Comparison of ENCODE assay signal across 22 mouse cellular contexts in the genomic region with DNA sequence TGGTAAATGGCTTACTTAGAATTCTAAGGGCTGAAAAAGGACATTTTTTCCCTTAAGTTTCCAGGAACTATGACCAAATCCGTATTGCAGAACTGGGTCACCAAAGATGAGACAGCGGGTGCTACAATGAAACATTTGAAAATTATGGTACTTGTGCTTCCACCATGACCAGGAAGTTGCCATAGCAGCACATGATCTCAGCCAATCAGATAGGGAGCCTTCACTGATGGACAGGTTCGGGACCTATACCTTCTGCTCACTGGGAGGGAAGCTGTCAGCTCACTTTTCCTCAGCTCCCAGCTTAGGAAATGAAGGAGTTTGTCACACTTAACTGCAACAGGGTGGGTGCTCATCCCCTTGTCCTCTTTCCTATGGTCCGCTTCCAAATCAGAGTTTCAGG. TPM values are rescaled to one million over a fixed set of nuclear protein-coding genes. Genes with fewer than 3 reads are reported as not detected.
DNase-seq lines count a peak whose midpoint lies in the region; ATAC-seq and TF ChIP-seq lines count a peak whose summit lies in the region.
"Had no signal": no experiment of that assay in that cellular context is flagged by ENCODE, and none has a peak within 500 bp of the region (broad histone marks: within the 10 kb centered on the region; RNA-seq: fewer than 3 reads in every experiment).

No protein-coding gene starts in this region.

- no peak overlapping the region for H3K9ac ChIP-seq in forebrain, postnatal 0 days
- H3K9ac ChIP-seq in forebrain, embryonic 14.5 days (ENCODE audit: low read length) = no peak overlapping the region
- H3K9ac ChIP-seq in stomach, postnatal 0 days (ENCODE audit: low read length) = no peak overlapping the region
- H3K9ac ChIP-seq: forebrain, embryonic 13.5 days; hindbrain, embryonic 12.5 days; hindbrain, embryonic 15.5 days had no signal

- H3K27ac ChIP-seq in forebrain, postnatal 0 days (ENCODE audit: low read depth, low read length) = no peak overlapping the region
- no peak overlapping the region for H3K27ac ChIP-seq in forebrain, embryonic 14.5 days (ENCODE audit: low read depth, low read length)
- H3K27ac ChIP-seq in stomach, postnatal 0 days (replicated peaks) = no peak overlapping the region
- H3K27ac ChIP-seq: forebrain, embryonic 10.5 days; forebrain, embryonic 13.5 days; gastrocnemius, adult 2 months; hindbrain, embryonic 12.5 days; hindbrain, embryonic 15.5 days had no signal

- no peaks in the 10 kb centered on the region for H3K36me3 ChIP-seq in forebrain, postnatal 0 days (ENCODE audit: insufficient read depth)
- H3K36me3 ChIP-seq in forebrain, embryonic 14.5 days (ENCODE audit: control insufficient read depth, insufficient read depth, low read length) = no peaks in the 10 kb centered on the region
- H3K36me3 ChIP-seq in stomach, postnatal 0 days (ENCODE audit: control insufficient read depth, insufficient read depth, low read length) = no peaks in the 10 kb centered on the region
- H3K36me3 ChIP-seq: forebrain, embryonic 10.5 days; G1E; hindbrain, embryonic 12.5 days; hindbrain, embryonic 15.5 days had no signal

- H3K9me3 ChIP-seq in forebrain, postnatal 0 days (ENCODE audit: low read length) = no peaks in the 10 kb centered on the region
- no peaks in the 10 kb centered on the region for H3K9me3 ChIP-seq in forebrain, embryonic 14.5 days (replicated peaks; ENCODE audit: control insufficient read depth, low read length)
- H3K9me3 ChIP-seq in stomach, postnatal 0 days (ENCODE audit: control insufficient read depth, low read length) = no peaks in the 10 kb centered on the region
- H3K9me3 ChIP-seq: forebrain, embryonic 10.5 days; forebrain, embryonic 13.5 days; G1E; hindbrain, embryonic 12.5 days; hindbrain, embryonic 15.5 days had no signal

- no peak overlapping the region for H3K4me2 ChIP-seq in forebrain, postnatal 0 days (ENCODE audit: low read depth)
- no peak overlapping the region for H3K4me2 ChIP-seq in forebrain, embryonic 14.5 days (ENCODE audit: low read length)
- H3K4me2 ChIP-seq in stomach, postnatal 0 days (replicated peaks; ENCODE audit: low read depth) = no peak overlapping the region
- H3K4me2 ChIP-seq: forebrain, embryonic 13.5 days; heart, embryonic 11.5 days; hindbrain, embryonic 12.5 days; hindbrain, embryonic 15.5 days had no signal

- H3K4me1 ChIP-seq in forebrain, postnatal 0 days (ENCODE audit: insufficient read depth) = no peaks in the 10 kb centered on the region
- H3K4me1 ChIP-seq in forebrain, embryonic 14.5 days (ENCODE audit: control insufficient read depth, insufficient read depth, low read length) = no peaks in the 10 kb centered on the region
- no peaks in the 10 kb centered on the region for H3K4me1 ChIP-seq in stomach, postnatal 0 days (replicated peaks; ENCODE audit: control insufficient read depth, insufficient read depth)
- H3K4me1 ChIP-seq: forebrain, embryonic 10.5 days; forebrain, embryonic 13.5 days; hindbrain, embryonic 12.5 days; hindbrain, embryonic 15.5 days had no signal

- WGBS in forebrain, postnatal 0 days = 89% methylated on average over 4 of the region's 4 CpGs
- WGBS in forebrain, embryonic 14.5 days = 93% methylated on average over 4 of the region's 4 CpGs
- 84% methylated on average over 4 of the region's 4 CpGs for WGBS in stomach, postnatal 0 days

- DNase-seq in forebrain, postnatal 0 days = no peak
- no peak for DNase-seq in forebrain, embryonic 14.5 days (ENCODE audit: low spot score)
- DNase-seq in right cerebral cortex, adult 18-20 months = peak; percentile 7
- no peak for DNase-seq in right cerebral cortex, postnatal 14 days
- peak; percentile 10 for DNase-seq in ZHBTc4 (ENCODE audit: low read depth, low spot score)
- DNase-seq in stomach, postnatal 0 days (ENCODE audit: low spot score) = no peak
- DNase-seq: adrenal gland, adult 8-10 months; adrenal gland, postnatal 25 days; cerebellum, adult 18-20 months; cerebellum, adult 9-10 months; cerebellum, postnatal 14 days; gastrocnemius, adult 2 months; gastrocnemius, postnatal 14 days; heart, adult 11 months had no signal

- TF ChIP-seq CTCF in forebrain, postnatal 0 days (IDR thresholded peaks at IDR 0.05; ENCODE audit: low read depth) = no peak
- no peak for TF ChIP-seq CTCF in stomach, postnatal 0 days (IDR thresholded peaks at IDR 0.05; ENCODE audit: low read depth)

- no peak for TF ChIP-seq EP300 in stomach, postnatal 0 days (optimal IDR thresholded peaks at IDR 0.05)

- H3K27me3 ChIP-seq in forebrain, postnatal 0 days (ENCODE audit: insufficient read depth, low read length) = no peaks in the 10 kb centered on the region
- H3K27me3 ChIP-seq in forebrain, embryonic 14.5 days (replicated peaks; ENCODE audit: control insufficient read depth, insufficient read depth, low read length) = no peaks in the 10 kb centered on the region
- no peaks in the 10 kb centered on the region for H3K27me3 ChIP-seq in stomach, postnatal 0 days (ENCODE audit: control insufficient read depth, insufficient read depth, low read length)
- H3K27me3 ChIP-seq: forebrain, embryonic 13.5 days; hindbrain, embryonic 12.5 days; hindbrain, embryonic 15.5 days had no signal

- no peak overlapping the region for H3K4me3 ChIP-seq in forebrain, postnatal 0 days (ENCODE audit: low read depth, low read length)
- H3K4me3 ChIP-seq in forebrain, embryonic 14.5 days (ENCODE audit: low read depth, low read length) = no peak overlapping the region
- no peak overlapping the region for H3K4me3 ChIP-seq in stomach, postnatal 0 days (ENCODE audit: low read depth, low read length)
- H3K4me3 ChIP-seq: forebrain, embryonic 10.5 days; forebrain, embryonic 13.5 days; gastrocnemius, adult 2 months; hindbrain, embryonic 12.5 days; hindbrain, embryonic 15.5 days had no signal

- ATAC-seq in forebrain, postnatal 0 days = peak; percentile 75
- no peak for ATAC-seq in forebrain, embryonic 14.5 days
- ATAC-seq in stomach, postnatal 0 days (ENCODE audit: low FRiP score, low TSS enrichment) = no peak
- ATAC-seq: activated CD4-positive, CD25-positive, alpha-beta regulatory T cell, adult 4 months; forebrain, embryonic 13.5 days; Patski had no signal

RNA-seq across cellular contexts. Expression of a gene that starts 29.8 kb away (rescaled TPM):
- 1.1 and 1.3 TPM in 2 replicates for total RNA-seq in forebrain, postnatal 0 days (2014; rRNA removed)
- polyA plus RNA-seq in forebrain, postnatal 0 days (2015; fragmentation: Nextera tagmentation; extraction: Ambion mirVana) = 1.8 and 2.5 TPM in 2 replicates
- 3.6 and 6.2 TPM in 2 replicates for polyA plus RNA-seq in forebrain, embryonic 14.5 days (2014; fragmentation: Nextera tagmentation; extraction: Ambion mirVana)
- 4.1 and 5.4 TPM in 2 replicates for polyA plus RNA-seq in stomach, postnatal 0 days (2015; fragmentation: Nextera tagmentation; extraction: Ambion mirVana)

RNA-seq across cellular contexts. Expression of a gene that starts 30.4 kb away (rescaled TPM):
- 51.4 and 68.2 TPM in 2 replicates for total RNA-seq in forebrain, postnatal 0 days (2014; rRNA removed)
- 13.1 and 20.4 TPM in 2 replicates for polyA plus RNA-seq in forebrain, postnatal 0 days (2015; fragmentation: Nextera tagmentation; extraction: Ambion mirVana)
- 26.2 and 28.1 TPM in 2 replicates for polyA plus RNA-seq in forebrain, embryonic 14.5 days (2014; fragmentation: Nextera tagmentation; extraction: Ambion mirVana)
- 12.5 and 12.9 TPM in 2 replicates for polyA plus RNA-seq in stomach, postnatal 0 days (2015; fragmentation: Nextera tagmentation; extraction: Ambion mirVana)

Comparison
In these comparisons a context has a peak if more than half of its experiments do, and no peak if none do; other contexts are left out.
1. DNase-seq: peak in right cerebral cortex, adult 18-20 months (single experiment) and ZHBTc4 (single experiment); none in forebrain, postnatal 0 days (single experiment), forebrain, embryonic 14.5 days (single experiment), right cerebral cortex, postnatal 14 days (single experiment) and stomach, postnatal 0 days (single experiment).